Comparison of ENCODE assay signal across 25 mouse cellular contexts in the genomic region with DNA sequence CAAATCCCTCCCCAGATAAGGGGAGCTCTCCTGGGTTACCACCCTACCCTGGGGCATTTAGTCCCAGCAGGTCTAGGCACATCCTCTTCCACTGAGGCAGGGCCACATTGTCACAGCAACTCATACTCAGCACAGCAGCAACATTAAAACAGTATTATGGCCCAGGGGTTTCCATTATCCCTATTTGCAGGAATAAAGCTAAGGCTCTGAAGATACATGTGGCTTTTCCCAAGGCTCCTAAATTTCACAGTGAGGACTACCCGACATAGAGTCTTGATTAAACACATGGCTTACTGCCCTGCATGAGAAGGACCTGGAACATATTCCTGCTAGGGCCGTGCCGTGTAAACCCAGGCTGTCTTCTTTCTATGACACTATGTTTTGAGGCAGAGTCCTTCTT.
"Had no signal": no experiment of that assay in that cellular context is flagged by ENCODE, and none has a peak within 500 bp of the region (broad histone marks: within the 10 kb centered on the region; RNA-seq: fewer than 3 reads in every experiment).

No protein-coding gene starts in this region.

- H3K4me1 ChIP-seq: embryonic facial prominence, embryonic 10.5 days; embryonic facial prominence, embryonic 12.5 days; embryonic facial prominence, embryonic 13.5 days; embryonic facial prominence, embryonic 15.5 days; forebrain, embryonic 10.5 days; forebrain, embryonic 12.5 days; forebrain, embryonic 13.5 days; forebrain, embryonic 15.5 days had no signal

- H3K36me3 ChIP-seq: embryonic facial prominence, embryonic 12.5 days had no signal

- H3K27ac ChIP-seq: embryonic facial prominence, embryonic 10.5 days; embryonic facial prominence, embryonic 12.5 days; embryonic facial prominence, embryonic 13.5 days; embryonic facial prominence, embryonic 15.5 days; forebrain, embryonic 10.5 days; forebrain, embryonic 12.5 days; forebrain, embryonic 13.5 days; forebrain, embryonic 15.5 days; gastrocnemius, adult 2 months had no signal

- H3K9ac ChIP-seq: embryonic facial prominence, embryonic 12.5 days; embryonic facial prominence, embryonic 13.5 days; embryonic facial prominence, embryonic 15.5 days; forebrain, embryonic 12.5 days; forebrain, embryonic 13.5 days; forebrain, embryonic 15.5 days; forebrain, postnatal 0 days had no signal

- H3K27me3 ChIP-seq: embryonic facial prominence, embryonic 12.5 days; embryonic facial prominence, embryonic 13.5 days; embryonic facial prominence, embryonic 15.5 days; forebrain, embryonic 12.5 days; forebrain, embryonic 13.5 days; forebrain, embryonic 15.5 days had no signal

- DNase-seq: cerebellum, adult 2 months; cerebellum, adult 8-10 months; cerebellum, adult 9-10 months; cerebellum, adult 9-11 months; cerebellum, postnatal 10 days; cerebellum, postnatal 14 days; cerebellum, postnatal 25 days; cerebellum, postnatal 36 days; embryo, embryonic 11 days; forebrain, postnatal 0 days; gastrocnemius, adult 2 months; gastrocnemius, postnatal 10 days; gastrocnemius, postnatal 14 days; gastrocnemius, postnatal 25 days; gastrocnemius, postnatal 36 days; heart, adult 18-20 months had no signal

- H3K9me3 ChIP-seq: embryonic facial prominence, embryonic 10.5 days; embryonic facial prominence, embryonic 12.5 days; embryonic facial prominence, embryonic 13.5 days; embryonic facial prominence, embryonic 15.5 days; forebrain, embryonic 10.5 days; forebrain, embryonic 12.5 days; forebrain, embryonic 13.5 days; forebrain, embryonic 15.5 days had no signal

- H3K4me3 ChIP-seq: embryonic facial prominence, embryonic 10.5 days; embryonic facial prominence, embryonic 12.5 days; embryonic facial prominence, embryonic 13.5 days; embryonic facial prominence, embryonic 15.5 days; erythroblast, embryonic 14.5 days; forebrain, embryonic 10.5 days; forebrain, embryonic 12.5 days; forebrain, embryonic 13.5 days; forebrain, embryonic 15.5 days; gastrocnemius, adult 2 months had no signal
